9 mouse cellular contexts compared by ENCODE assay signal in the genomic region with DNA sequence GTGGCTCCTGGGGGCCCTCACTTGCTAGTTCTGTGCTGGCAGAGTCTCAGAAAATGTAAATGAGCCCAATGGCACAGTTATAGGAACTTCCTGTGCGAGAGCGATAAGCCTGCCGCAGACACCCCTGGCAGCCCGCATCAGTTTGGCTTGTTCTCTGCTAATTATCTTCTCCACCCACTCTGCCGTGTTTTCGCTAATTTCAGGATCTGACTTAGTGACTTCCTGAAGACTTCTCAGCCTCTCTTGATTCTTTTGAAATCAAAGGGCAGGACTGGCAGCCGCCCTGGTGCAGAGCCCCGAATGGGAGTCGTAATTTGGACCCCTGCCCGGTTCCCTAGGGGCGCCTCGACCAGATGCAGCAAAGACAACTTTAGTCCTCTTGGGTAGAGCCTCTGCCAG. TPM values are rescaled to one million over a fixed set of nuclear protein-coding genes. Genes with fewer than 3 reads are reported as not detected.
DNase-seq lines count a peak whose midpoint lies in the region; ATAC-seq lines count a peak whose summit lies in the region.
"Had no signal": no experiment of that assay in that cellular context is flagged by ENCODE, and none has a peak within 500 bp of the region (broad histone marks: within the 10 kb centered on the region; RNA-seq: fewer than 3 reads in every experiment).

No protein-coding gene starts in this region.

- no peaks in the 10 kb centered on the region for H3K9me3 ChIP-seq in forebrain, embryonic 15.5 days
- H3K9me3 ChIP-seq in liver, embryonic 13.5 days (replicated peaks) = no peaks in the 10 kb centered on the region

- H3K36me3 ChIP-seq in forebrain, embryonic 15.5 days = no peaks in the 10 kb centered on the region
- H3K36me3 ChIP-seq in liver, embryonic 13.5 days = no peaks in the 10 kb centered on the region

- DNase-seq in heart, adult 11 months = peak; percentile 96
- no peak for DNase-seq in heart, postnatal 25 days (ENCODE audit: low spot score)
- DNase-seq in MEL-GATA-1-ER (ENCODE audit: extremely low read depth, low read depth) = peak; percentile 88
- peak; percentile 74 for DNase-seq in liver, embryonic 13.5 days
- DNase-seq in right cerebral cortex, postnatal 25 days = no peak
- DNase-seq in embryo, embryonic 10 days (ENCODE audit: low spot score) = no peak
- no peak for DNase-seq in right cerebral cortex, adult 18-20 months

- ATAC-seq in forebrain, embryonic 15.5 days (replicated peaks) = no peak
- ATAC-seq in liver, embryonic 13.5 days (ENCODE audit: low read depth) = peak; percentile 93

- intact Hi-C loops in heart, postnatal 25 days (cut with DNase I) = no loop called here

- no peak overlapping the region for H3K27ac ChIP-seq in forebrain, embryonic 15.5 days (replicated peaks)
- peak overlapping the region; percentile 83 for H3K27ac ChIP-seq in liver, embryonic 13.5 days

- H3K9ac ChIP-seq in forebrain, embryonic 15.5 days (replicated peaks) = no peak overlapping the region
- 0 out of 2 replicates have a peak overlapping the region, but pooled peaks have one; percentile 26 for H3K9ac ChIP-seq in liver, embryonic 13.5 days

- peaks cover 8% of the 10 kb centered on the region for H3K4me1 ChIP-seq in forebrain, embryonic 15.5 days
- H3K4me1 ChIP-seq in liver, embryonic 13.5 days (replicated peaks) = peaks cover 31% of the 10 kb centered on the region

- 25% methylated on average over 12 of the region's 12 CpGs for WGBS in forebrain, embryonic 15.5 days
- WGBS in liver, embryonic 13.5 days (ENCODE audit: insufficient replicate concordance) = 35% methylated on average over 12 of the region's 12 CpGs

- no peaks in the 10 kb centered on the region for H3K27me3 ChIP-seq in forebrain, embryonic 15.5 days
- no peaks in the 10 kb centered on the region for H3K27me3 ChIP-seq in liver, embryonic 13.5 days

- no peak overlapping the region for H3K4me3 ChIP-seq in forebrain, embryonic 15.5 days
- H3K4me3 ChIP-seq in liver, embryonic 13.5 days (replicated peaks) = peak overlapping the region; percentile 10

- H3K4me2 ChIP-seq in forebrain, embryonic 15.5 days (replicated peaks) = peak overlapping the region; percentile 26
- peak overlapping the region; percentile 57 for H3K4me2 ChIP-seq in liver, embryonic 13.5 days

RNA-seq across cellular contexts. Expression of gene Pcsk6, which starts 19.8 kb away (rescaled TPM):
- total RNA-seq in heart, postnatal 25 days (2021) = 10 to 100 TPM; 45.7 to 56.1 TPM
- 0.71 and 1.0 TPM in 2 replicates for polyA plus RNA-seq in forebrain, embryonic 15.5 days (2015; fragmentation: Nextera tagmentation; extraction: Ambion mirVana)
- polyA plus RNA-seq in liver, embryonic 13.5 days (2015; fragmentation: Nextera tagmentation; extraction: Ambion mirVana) = 0.51 and 0.63 TPM in 2 replicates
- total RNA-seq: CH12.LX had no signal

Comparison
In these comparisons a context has a peak if more than half of its experiments do, and no peak if none do; other contexts are left out.
1. DNase-seq: peak in heart, adult 11 months (single experiment), MEL-GATA-1-ER (single experiment) and liver, embryonic 13.5 days (single experiment); none in heart, postnatal 25 days (single experiment), right cerebral cortex, postnatal 25 days (single experiment), embryo, embryonic 10 days (single experiment) and right cerebral cortex, adult 18-20 months (single experiment).